19 mouse cellular contexts compared by ENCODE assay signal in the genomic region with DNA sequence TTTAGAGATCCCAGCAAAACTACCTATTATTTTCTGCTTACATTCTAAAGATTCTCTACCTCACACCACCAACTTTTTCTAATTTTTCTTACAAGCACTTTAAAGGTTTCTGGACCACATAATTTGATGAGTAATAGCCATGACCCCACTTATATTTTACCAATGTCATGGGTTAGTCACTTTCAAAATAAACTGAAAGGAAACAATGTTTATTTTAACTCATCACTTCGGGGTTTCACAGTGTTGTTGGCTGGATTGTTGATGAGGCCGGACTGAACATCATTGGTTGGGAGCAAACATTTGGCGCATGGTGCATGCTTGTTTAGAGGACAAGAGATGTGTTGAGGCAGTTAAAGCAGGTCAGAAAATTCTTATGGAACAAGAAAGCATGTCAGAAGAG.
"Had no signal": no experiment of that assay in that cellular context is flagged by ENCODE, and none has a peak within 500 bp of the region (broad histone marks: within the 10 kb centered on the region; RNA-seq: fewer than 3 reads in every experiment).

No protein-coding gene starts in this region.

- DNase-seq: liver, postnatal 0 days; lung, adult 2 months; lung, postnatal 14 days; lung, postnatal 36 days; retina, postnatal 1 day; right cerebral cortex, adult 18-20 months; right cerebral cortex, postnatal 25 days; right cerebral cortex, postnatal 4 days; spleen, adult 18-20 months; thymus, adult 18-20 months; thymus, postnatal 14 days; thymus, postnatal 4 days had no signal

- H3K4me3 ChIP-seq: lung, embryonic 15.5 days; megakaryocyte, embryonic 14.5 days; midbrain, embryonic 13.5 days; midbrain, embryonic 15.5 days; neural tube, embryonic 13.5 days; neural tube, embryonic 15.5 days had no signal

- H3K36me3 ChIP-seq: lung, embryonic 15.5 days; midbrain, embryonic 13.5 days; midbrain, embryonic 15.5 days; neural tube, embryonic 13.5 days; neural tube, embryonic 15.5 days had no signal

- H3K27me3 ChIP-seq: lung, embryonic 15.5 days; megakaryocyte, embryonic 14.5 days; midbrain, embryonic 13.5 days; midbrain, embryonic 15.5 days; neural tube, embryonic 13.5 days; neural tube, embryonic 15.5 days had no signal

- H3K4me2 ChIP-seq: lung, embryonic 15.5 days; midbrain, embryonic 11.5 days; midbrain, embryonic 13.5 days; midbrain, embryonic 15.5 days; neural tube, embryonic 13.5 days; neural tube, embryonic 15.5 days had no signal
